Mouse (Mus musculus) forebrain, embryonic 14.5 days (tissue): ENCODE measurements around the gene Mindy1. TPM values are rescaled to one million over a fixed set of nuclear protein-coding genes. Genes with fewer than 3 reads are reported as not detected.
A peak's percentile ranks its signal among the peaks of the same experiment; 100 is the strongest.

Experiments used
- ATAC-seq: fragments of 200-750 bp; cut with Nextera tagmentation; 2 replicates; pipeline ENCODE4 v1.8.0; 2017; ENCODE audit warnings: mild to moderate bottlenecking, moderate library complexity
- DNase-seq: peaks from one replicate; pipeline ENCODE4 v3.0.0-alpha.2; 2015; ENCODE audit warnings: low spot score
- H3K27ac ChIP-seq: fragments of 300-500 bp; sonication (generic); 2 replicates; pipeline ENCODE4 v1.5.1; 2014; ENCODE audit warnings: low read depth, mild to moderate bottlenecking, control low read depth, low read length, moderate library complexity
- H3K27me3 ChIP-seq: fragments of 300-500 bp; sonication (generic); replicated peaks from 2 replicates; pipeline ENCODE4 v1.6.1; 2014; ENCODE audit warnings: low read length, control low read depth, mixed read lengths; ENCODE audit not compliant: control insufficient read depth, insufficient read depth
- H3K36me3 ChIP-seq: fragments of 300-500 bp; sonication (generic); 2 replicates; pipeline ENCODE4 v1.6.1; 2014; ENCODE audit warnings: low read length, control low read depth; ENCODE audit not compliant: control insufficient read depth, insufficient read depth
- H3K4me1 ChIP-seq: fragments of 300-500 bp; sonication (generic); 2 replicates; pipeline ENCODE4 v1.6.1; 2014; ENCODE audit warnings: antibody characterized with exemption, low read length, control low read depth; ENCODE audit not compliant: control insufficient read depth, insufficient read depth
- H3K4me2 ChIP-seq: fragments of 300-500 bp; sonication (generic); 2 replicates; pipeline ENCODE4 v1.6.1; 2014; ENCODE audit warnings: mild to moderate bottlenecking, control low read depth, low read length
- H3K4me3 ChIP-seq: fragments of 300-500 bp; sonication (generic); 2 replicates; pipeline ENCODE4 v1.5.1; 2014; ENCODE audit warnings: low read depth, low read length, control low read depth
- H3K9ac ChIP-seq: fragments of 300-500 bp; sonication (generic); 2 replicates; pipeline ENCODE4 v1.6.1; 2014; ENCODE audit warnings: mild to moderate bottlenecking, low read length, control low read depth, moderate library complexity
- H3K9me3 ChIP-seq: fragments of 300-500 bp; sonication (generic); replicated peaks from 2 replicates; pipeline ENCODE4 v1.6.1; 2016; ENCODE audit warnings: low read length, control low read depth, mixed read lengths; ENCODE audit not compliant: control insufficient read depth
- WGBS: fragments of 180-500 bp; shearing (Covaris S2); extraction: QIAGEN DNeasy Blood & Tissue Kit; methylation state at CpG from one replicate; pipeline ENCODE4 v1.1.7; 2014; 5-methylcytosine and 5-hydroxymethylcytosine counted together
- polyA plus RNA-seq: library from polyadenylated mRNA; unstranded; fragments of >200 nt; fragmentation: Nextera tagmentation; extraction: Ambion mirVana; gene quantifications from 2 replicates; pipeline ENCODE4 v1.2.1, GENCODE M21; 2014

Mindy1 gene
- polyA plus RNA-seq, 1 experiment from 2014 or later: 50.7 TPM

- H3K9me3 ChIP-seq: no peaks in the 10 kb centered on the region
- no peak overlapping the region for H3K4me3 ChIP-seq
- H3K27me3 ChIP-seq: no peaks in the 10 kb centered on the region
- ATAC-seq (no peak), DNase-seq (no peak)
- H3K27ac ChIP-seq: no peak overlapping the region
- H3K9ac ChIP-seq: 0 out of 2 replicates have a peak overlapping the region, but pooled peaks have one; percentile 17
- 96% methylated on average over 5 of the region's 5 CpGs for WGBS
- H3K4me1 ChIP-seq: peaks cover 11% of the 10 kb centered on the region
- H3K36me3 ChIP-seq: peaks cover 33% of the 10 kb centered on the region
- H3K4me2 ChIP-seq: no peak overlapping the region
Measured at GRCm38 (mm10) chr3:95285390-95285789, 4.2 kb downstream of the Mindy1 start.

GRCm38 (mm10) chr3:95286011-95286410 is 4.9 kb downstream of the Mindy1 start:
- 66% methylated on average over 5 of the region's 5 CpGs for WGBS
- ATAC-seq: no peak
- H3K36me3 ChIP-seq: peaks cover 39% of the 10 kb centered on the region

GRCm38 (mm10) chr3:95286510-95286909 is 5.4 kb downstream of the Mindy1 start:
- Histone ChIP-seq H3K27me3 (no peaks in the 10 kb centered on the region), H3K9me3 (no peaks in the 10 kb centered on the region), H3K4me2 (no peak overlapping the region), H3K36me3 (peaks cover 44% of the 10 kb centered on the region), H3K9ac (no peak overlapping the region), H3K4me3 (no peak overlapping the region), H3K27ac (no peak overlapping the region), H3K4me1 (peaks cover 11% of the 10 kb centered on the region)
- 88% methylated on average over 7 of the region's 7 CpGs for WGBS
- DNase-seq (no peak), ATAC-seq (no peak)

More at GRCm38 (mm10) chr3:95286011-95286410, 4.9 kb downstream of the Mindy1 start:
- Histone ChIP-seq H3K4me1 (peaks cover 11% of the 10 kb centered on the region), H3K27me3 (no peaks in the 10 kb centered on the region), H3K9me3 (no peaks in the 10 kb centered on the region), H3K4me2 (no peak overlapping the region), H3K27ac (no peak overlapping the region), H3K9ac (no peak overlapping the region), H3K4me3 (no peak overlapping the region)
- DNase-seq: no peak

GRCm38 (mm10) chr3:95287541-95287940 is 6.4 kb downstream of the Mindy1 start:
- Histone ChIP-seq H3K27ac (no peak overlapping the region), H3K9me3 (no peaks in the 10 kb centered on the region), H3K27me3 (no peaks in the 10 kb centered on the region), H3K4me3 (no peak overlapping the region), H3K4me2 (no peak overlapping the region), H3K4me1 (peaks cover 11% of the 10 kb centered on the region), H3K9ac (no peak overlapping the region), H3K36me3 (peaks cover 53% of the 10 kb centered on the region)
- DNase-seq (no peak), ATAC-seq (no peak)
- WGBS: 91% methylated on average over 3 of the region's 3 CpGs

- DNase-seq: no peak
- Histone ChIP-seq H3K4me2 (no peak overlapping the region), H3K27me3 (no peaks in the 10 kb centered on the region), H3K36me3 (peaks cover 70% of the 10 kb centered on the region), H3K9me3 (no peaks in the 10 kb centered on the region), H3K4me1 (peaks cover 2% of the 10 kb centered on the region), H3K4me3 (no peak overlapping the region), H3K9ac (no peak overlapping the region), H3K27ac (no peak overlapping the region)
- WGBS: 95% methylated on average over 4 of the region's 4 CpGs
- ATAC-seq: no peak
Measured at GRCm38 (mm10) chr3:95289419-95289818, 8.3 kb downstream of the Mindy1 start.

GRCm38 (mm10) chr3:95290156-95290555 is 9.0 kb downstream of the Mindy1 start:
- ATAC-seq (no peak), DNase-seq (no peak)
- 80% methylated on average over 6 of the region's 6 CpGs for WGBS
- H3K4me1 ChIP-seq: no peaks in the 10 kb centered on the region
- no peak overlapping the region for H3K4me2 ChIP-seq
- H3K9ac ChIP-seq: no peak overlapping the region
- H3K27me3 ChIP-seq: no peaks in the 10 kb centered on the region
- no peak overlapping the region for H3K27ac ChIP-seq
- H3K9me3 ChIP-seq: no peaks in the 10 kb centered on the region
- peaks cover 78% of the 10 kb centered on the region for H3K36me3 ChIP-seq
- H3K4me3 ChIP-seq: no peak overlapping the region

- H3K4me2 ChIP-seq: no peak overlapping the region
- no peak overlapping the region for H3K4me3 ChIP-seq
- no peak for ATAC-seq
- no peak for DNase-seq
- 87% methylated on average over 4 of the region's 4 CpGs for WGBS
- H3K9ac ChIP-seq: no peak overlapping the region
- peaks cover 84% of the 10 kb centered on the region for H3K36me3 ChIP-seq
- no peaks in the 10 kb centered on the region for H3K9me3 ChIP-seq
- no peak overlapping the region for H3K27ac ChIP-seq
- no peaks in the 10 kb centered on the region for H3K27me3 ChIP-seq
- H3K4me1 ChIP-seq: no peaks in the 10 kb centered on the region
Measured at GRCm38 (mm10) chr3:95291041-95291440, 9.9 kb downstream of the Mindy1 start.

- Histone ChIP-seq H3K36me3 (peaks cover 80% of the 10 kb centered on the region), H3K9me3 (no peaks in the 10 kb centered on the region), H3K27me3 (no peaks in the 10 kb centered on the region), H3K4me3 (no peak overlapping the region), H3K27ac (no peak overlapping the region), H3K4me2 (no peak overlapping the region), H3K4me1 (no peaks in the 10 kb centered on the region), H3K9ac (no peak overlapping the region)
- WGBS: 92% methylated on average over 2 of the region's 2 CpGs
- ATAC-seq: no peak
- DNase-seq: no peak
Measured at GRCm38 (mm10) chr3:95292899-95293298, 11.8 kb downstream of the Mindy1 start.

- no peak for DNase-seq
- 91% methylated on average over 11 of the region's 11 CpGs for WGBS
Measured at GRCm38 (mm10) chr3:95293537-95293936, 12.4 kb downstream of the Mindy1 start.

More at GRCm38 (mm10) chr3:95293537-95293936, 12.4 kb downstream of the Mindy1 start:
- no peaks in the 10 kb centered on the region for H3K4me1 ChIP-seq
- H3K4me2 ChIP-seq: no peak overlapping the region
- no peaks in the 10 kb centered on the region for H3K9me3 ChIP-seq
- no peak for ATAC-seq
- no peak overlapping the region for H3K4me3 ChIP-seq
- H3K27me3 ChIP-seq: no peaks in the 10 kb centered on the region
- H3K36me3 ChIP-seq: peaks cover 74% of the 10 kb centered on the region
- no peak overlapping the region for H3K27ac ChIP-seq
- H3K9ac ChIP-seq: no peak overlapping the region
